Mouse (Mus musculus) erythroblast, adult 5-6 weeks (primary cell): ENCODE results near the gene Ran. TPM values are rescaled to one million over a fixed set of nuclear protein-coding genes. Genes with fewer than 3 reads are reported as not detected.

ENCODE experiments used
- ATAC-seq: replicated peaks from 2 replicates; pipeline ENCODE4 v1.8.0; 2016; ENCODE audit warnings: moderate number of reproducible peaks, mild to moderate bottlenecking, moderate TSS enrichment, inconsistent platforms; ENCODE audit not compliant: poor library complexity, low FRiP score, severe bottlenecking
- total RNA-seq, 2 experiments: library from RNA; stranded (forward) in 1 of 2; stranded (reverse) in 1 of 2; fragments of 150-400 nt in 1 of 2; fragments of 200-764, 138-1000 nt in 1 of 2; gene quantifications; 2 replicates each; pipeline versions ENCODE4 v1.2.3 to v1.2.4; 2015 to 2017; ENCODE audit warnings: low replicate concordance in 2 of 2

Gene Ran
- total RNA-seq, 2 experiments from 2014 or later: 77.9 to 151 TPM

- no peak for ATAC-seq
These were observed 39.2 kb downstream of the Ran start for GRCm38 (mm10) chr5:129059116-129059515.

- ATAC-seq: no peak
These were observed 41.7 kb downstream of the Ran start for GRCm38 (mm10) chr5:129061579-129061978.

GRCm38 (mm10) chr5:129063037-129063791, 43.3 kb downstream of the Ran start:
- peak; percentile 71 for ATAC-seq

GRCm38 (mm10) chr5:129063792-129064087, 43.9 kb downstream of the Ran start:
- no peak for ATAC-seq

- no peak for ATAC-seq
These were observed 44.3 kb downstream of the Ran start for GRCm38 (mm10) chr5:129064186-129064585.

- no peak for ATAC-seq
These were observed 45.4 kb downstream of the Ran start for GRCm38 (mm10) chr5:129065301-129065700.

- no peak for ATAC-seq
These were observed 46.1 kb downstream of the Ran start for GRCm38 (mm10) chr5:129065946-129066345.

- ATAC-seq: no peak
These were observed 46.8 kb downstream of the Ran start for GRCm38 (mm10) chr5:129066541-129067230.

GRCm38 (mm10) chr5:129067231-129067834, 47.5 kb downstream of the Ran start:
- ATAC-seq: no peak

- no peak for ATAC-seq
These were observed 52.0 kb downstream of the Ran start for GRCm38 (mm10) chr5:129071761-129072280.

GRCm38 (mm10) chr5:129073404-129073803, 53.5 kb downstream of the Ran start:
- no peak for ATAC-seq

Other genes starting within 250 kb of the Ran start
- gene Rimbp2, start 66.6 kb upstream of the Ran start, total RNA-seq (2015; ENCODE audit: low replicate concordance): not detected in 2 replicates
- not detected in 2 replicates for gene Rimbp2, start 66.6 kb upstream of the Ran start, total RNA-seq (2017; ENCODE audit: low replicate concordance)
- gene Stx2, start 11.5 kb upstream of the Ran start, total RNA-seq (2015; ENCODE audit: low replicate concordance): 48.0 and 57.3 TPM in 2 replicates
- gene Stx2, start 11.5 kb upstream of the Ran start, total RNA-seq (2017; ENCODE audit: low replicate concordance): 160 and 298 TPM in 2 replicates
- gene Adgrd1, start 76.7 kb downstream of the Ran start, total RNA-seq (2015; ENCODE audit: low replicate concordance): not detected in 2 replicates
- gene Adgrd1, start 76.7 kb downstream of the Ran start, total RNA-seq (2017; ENCODE audit: low replicate concordance): 0.09 TPM in 1 of 2 replicates, not detected in the other